Mouse (Mus musculus) hindbrain, embryonic 14.5 days (tissue): Measurements from ENCODE around the gene Mbtps1. TPM values are rescaled to one million over a fixed set of nuclear protein-coding genes. Genes with fewer than 3 reads are reported as not detected.
A peak's percentile ranks its signal among the peaks of the same experiment; 100 is the strongest.

Source experiments
- ATAC-seq: fragments of 200-750 bp; cut with Nextera tagmentation; 2 replicates; pipeline ENCODE4 v1.8.0; 2017; ENCODE audit warnings: moderate number of reproducible peaks, mild to moderate bottlenecking, moderate TSS enrichment, moderate library complexity; ENCODE audit not compliant: low FRiP score
- DNase-seq: peaks from one replicate; pipeline ENCODE4 v3.0.0-alpha.2; 2015; ENCODE audit warnings: low spot score
- H3K27ac ChIP-seq: fragments of 300-500 bp; sonication (generic); 2 replicates; pipeline ENCODE4 v1.5.1; 2014; ENCODE audit warnings: mild to moderate bottlenecking, moderate library complexity
- H3K27me3 ChIP-seq: fragments of 300-500 bp; sonication (generic); 2 replicates; pipeline ENCODE4 v1.6.1; 2014; ENCODE audit warnings: mild to moderate bottlenecking, low read length, mixed read lengths; ENCODE audit not compliant: control insufficient read depth, insufficient read depth
- H3K36me3 ChIP-seq: fragments of 300-500 bp; sonication (generic); replicated peaks from 2 replicates; pipeline ENCODE4 v1.6.1; 2014; ENCODE audit not compliant: control insufficient read depth, insufficient read depth
- H3K4me1 ChIP-seq: fragments of 300-500 bp; sonication (generic); replicated peaks from 2 replicates; pipeline ENCODE4 v1.6.1; 2014; ENCODE audit warnings: antibody characterized with exemption, low read length, mixed read lengths; ENCODE audit not compliant: control insufficient read depth, insufficient read depth
- H3K4me2 ChIP-seq: fragments of 300-500 bp; sonication (generic); replicated peaks from 2 replicates; pipeline ENCODE4 v1.6.1; 2014; ENCODE audit warnings: mild to moderate bottlenecking, moderate library complexity
- H3K4me3 ChIP-seq: fragments of 300-500 bp; sonication (generic); replicated peaks from 2 replicates; pipeline ENCODE4 v1.5.1; 2014; ENCODE audit warnings: mild to moderate bottlenecking, low read length
- H3K9ac ChIP-seq: fragments of 300-500 bp; sonication (generic); 2 replicates; pipeline ENCODE4 v1.6.1; 2014
- H3K9me3 ChIP-seq: fragments of 300-500 bp; sonication (generic); 2 replicates; pipeline ENCODE4 v1.6.1; 2016; ENCODE audit warnings: low read length; ENCODE audit not compliant: control insufficient read depth
- WGBS: fragments of 180-500 bp; shearing (Covaris S2); extraction: QIAGEN DNeasy Blood & Tissue Kit; methylation state at CpG from one replicate; pipeline ENCODE4 v1.1.7; 2014; 5-methylcytosine and 5-hydroxymethylcytosine counted together
- polyA plus RNA-seq: library from polyadenylated mRNA; unstranded; fragments of >200 nt; fragmentation: Nextera tagmentation; extraction: Ambion mirVana; gene quantifications from 2 replicates; pipeline ENCODE4 v1.2.1, GENCODE M21; 2014

Gene Mbtps1
- polyA plus RNA-seq, 1 experiment from 2014 or later: 51.1 TPM

- Histone ChIP-seq H3K4me2 (no peak overlapping the region), H3K4me3 (no peak overlapping the region), H3K27me3 (no peaks in the 10 kb centered on the region), H3K4me1 (no peaks in the 10 kb centered on the region), H3K9me3 (no peaks in the 10 kb centered on the region), H3K36me3 (no peaks in the 10 kb centered on the region), H3K27ac (no peak overlapping the region), H3K9ac (no peak overlapping the region)
- DNase-seq (no peak), ATAC-seq (no peak)
- 86% methylated on average over 2 of the region's 2 CpGs for WGBS
Observed at GRCm38 (mm10) chr8:119499836-119500235, 58.7 kb downstream of the Mbtps1 start.

GRCm38 (mm10) chr8:119496848-119497247 lies 61.7 kb downstream of the Mbtps1 start:
- WGBS: 35% methylated on average over 6 of the region's 6 CpGs
- Histone ChIP-seq H3K27ac (no peak overlapping the region), H3K4me3 (no peak overlapping the region), H3K4me1 (no peaks in the 10 kb centered on the region), H3K4me2 (no peak overlapping the region), H3K27me3 (no peaks in the 10 kb centered on the region), H3K9me3 (no peaks in the 10 kb centered on the region), H3K9ac (no peak overlapping the region), H3K36me3 (no peaks in the 10 kb centered on the region)
- DNase-seq (no peak), ATAC-seq (no peak)

GRCm38 (mm10) chr8:119487093-119487492 lies 71.4 kb downstream of the Mbtps1 start:
- Histone ChIP-seq H3K36me3 (no peaks in the 10 kb centered on the region), H3K9ac (no peak overlapping the region), H3K4me2 (no peak overlapping the region), H3K27ac (no peak overlapping the region), H3K27me3 (no peaks in the 10 kb centered on the region), H3K4me1 (no peaks in the 10 kb centered on the region; the same call in 1 of the 2 replicates), H3K9me3 (no peaks in the 10 kb centered on the region), H3K4me3 (no peak overlapping the region)
- ATAC-seq (no peak), DNase-seq (no peak)
- WGBS: 77% methylated on average over 7 of the region's 7 CpGs

- 82% methylated on average over 11 of the region's 11 CpGs for WGBS
- Histone ChIP-seq H3K27ac (no peak overlapping the region), H3K27me3 (no peaks in the 10 kb centered on the region), H3K9ac (no peak overlapping the region), H3K36me3 (no peaks in the 10 kb centered on the region), H3K4me1 (no peaks in the 10 kb centered on the region), H3K4me2 (no peak overlapping the region), H3K4me3 (no peak overlapping the region), H3K9me3 (no peaks in the 10 kb centered on the region)
- DNase-seq (no peak), ATAC-seq (no peak; the same call in 1 of the 2 replicates)
Observed at GRCm38 (mm10) chr8:119484145-119484896, 74.2 kb downstream of the Mbtps1 start.

GRCm38 (mm10) chr8:119478684-119479083 lies 79.9 kb downstream of the Mbtps1 start:
- Histone ChIP-seq H3K4me2 (no peak overlapping the region), H3K27ac (no peak overlapping the region), H3K36me3 (no peaks in the 10 kb centered on the region), H3K27me3 (no peaks in the 10 kb centered on the region), H3K4me1 (no peaks in the 10 kb centered on the region), H3K4me3 (no peak overlapping the region), H3K9ac (no peak overlapping the region), H3K9me3 (no peaks in the 10 kb centered on the region)
- DNase-seq (no peak), ATAC-seq (no peak)
- 39% methylated on average over 5 of the region's 5 CpGs for WGBS

GRCm38 (mm10) chr8:119468091-119468490 lies 90.4 kb downstream of the Mbtps1 start:
- no peak overlapping the region for H3K4me3 ChIP-seq
- 88% methylated on average over 8 of the region's 8 CpGs for WGBS
- H3K4me1 ChIP-seq: peaks cover 30% of the 10 kb centered on the region
- no peak for ATAC-seq
- DNase-seq: no peak
- H3K4me2 ChIP-seq: no peak overlapping the region
- no peak overlapping the region for H3K27ac ChIP-seq
- no peak overlapping the region for H3K9ac ChIP-seq
- H3K36me3 ChIP-seq: no peaks in the 10 kb centered on the region
- H3K9me3 ChIP-seq: no peaks in the 10 kb centered on the region
- 0 out of 2 replicates have a peak, but pooled peaks cover 3% of the 10 kb centered on the region for H3K27me3 ChIP-seq

DNA sequence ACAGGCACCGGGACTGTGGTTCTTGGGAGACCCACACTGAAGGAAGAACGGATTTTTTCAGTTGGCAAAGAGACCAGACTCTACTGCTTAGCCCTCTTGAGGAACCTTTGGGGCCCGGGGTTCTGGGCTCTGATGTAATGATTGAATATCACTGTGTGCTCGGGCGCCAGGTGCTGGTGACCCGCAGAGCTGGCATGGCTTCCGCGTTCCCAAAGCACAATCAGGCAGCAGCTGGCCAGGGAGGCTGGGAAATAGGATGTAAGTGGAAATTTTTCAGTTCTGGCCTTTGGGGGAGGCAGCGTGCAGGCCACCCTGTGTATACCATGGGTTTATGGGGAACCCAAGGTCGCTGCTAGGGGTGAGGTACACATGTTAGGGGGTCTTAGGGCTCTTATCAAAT lies 91.7 kb downstream of the Mbtps1 start:
- WGBS: 53% methylated on average over 10 of the region's 10 CpGs
- H3K9ac ChIP-seq: no peak overlapping the region
- ATAC-seq (no peak), DNase-seq (no peak)
- 0 out of 2 replicates have a peak, but pooled peaks cover 3% of the 10 kb centered on the region for H3K27me3 ChIP-seq
- H3K36me3 ChIP-seq: no peaks in the 10 kb centered on the region
- no peaks in the 10 kb centered on the region for H3K9me3 ChIP-seq
- peaks cover 30% of the 10 kb centered on the region for H3K4me1 ChIP-seq
- no peak overlapping the region for H3K4me3 ChIP-seq
- no peak overlapping the region; the same call in 1 of the 2 replicates for H3K4me2 ChIP-seq
- peak overlapping the region; percentile 54; the same call in 1 of the 2 replicates for H3K27ac ChIP-seq

GRCm38 (mm10) chr8:119466105-119466504 lies 92.4 kb downstream of the Mbtps1 start:
- 0 out of 2 replicates have a peak overlapping the region, but pooled peaks have one; percentile 54 for H3K27ac ChIP-seq
- H3K4me1 ChIP-seq: peaks cover 37% of the 10 kb centered on the region
- H3K36me3 ChIP-seq: no peaks in the 10 kb centered on the region
- no peak overlapping the region for H3K4me3 ChIP-seq
- DNase-seq (no peak), ATAC-seq (no peak)
- H3K27me3 ChIP-seq: 0 out of 2 replicates have a peak, but pooled peaks cover 3% of the 10 kb centered on the region
- peak overlapping the region; percentile 39 for H3K4me2 ChIP-seq
- H3K9ac ChIP-seq: no peak overlapping the region
- WGBS: 1% methylated on average over 18 of the region's 18 CpGs
- no peaks in the 10 kb centered on the region for H3K9me3 ChIP-seq

GRCm38 (mm10) chr8:119463709-119464108 lies 94.8 kb downstream of the Mbtps1 start:
- no peaks in the 10 kb centered on the region for H3K9me3 ChIP-seq
- WGBS: 25% methylated on average over 7 of the region's 7 CpGs
- H3K27me3 ChIP-seq: 0 out of 2 replicates have a peak, but pooled peaks cover 3% of the 10 kb centered on the region
- H3K4me3 ChIP-seq: no peak overlapping the region
- H3K36me3 ChIP-seq: no peaks in the 10 kb centered on the region
- no peak overlapping the region for H3K9ac ChIP-seq
- DNase-seq (no peak), ATAC-seq (no peak)
- no peak overlapping the region for H3K4me2 ChIP-seq
- peaks cover 50% of the 10 kb centered on the region for H3K4me1 ChIP-seq
- no peak overlapping the region for H3K27ac ChIP-seq
